Mouse (Mus musculus) liver, embryonic 18 days (tissue): ENCODE results near the gene AF366264. TPM values are rescaled to one million over a fixed set of nuclear protein-coding genes. Genes with fewer than 3 reads are reported as not detected.

ENCODE experiments used
- polyA plus RNA-seq: library from polyadenylated mRNA; depleted of rRNA; stranded (reverse); fragments of >200 nt; gene quantifications from 2 replicates; pipeline ENCODE4 v1.2.3, GENCODE M21; 2012; rRNA removed

The AF366264 gene
- not detected in 2 replicates for polyA plus RNA-seq

GRCm38 (mm10) chr8:13838289-13838688 is at the start of gene AF366264:
Gene AF366264, minus strand, starts transcription at chr8:13838389.

GRCm38 (mm10) chr8:13785250-13785763 is 52.9 kb downstream of the AF366264 start, which contains the start of gene Upf3a:
Gene Upf3a, plus strand, starts transcription at chr8:13785615.

Other genes with a start within 250 kb of the AF366264 start
- 10.9 and 14.2 TPM in 2 replicates for gene Rasa3, start 160.8 kb downstream of the AF366264 start, polyA plus RNA-seq
- gene Cfap97d2, start 132.5 kb downstream of the AF366264 start, polyA plus RNA-seq, result 0.10 TPM in 1 of 2 replicates, not detected in the other
- 25.5 and 26.4 TPM in 2 replicates for gene Cdc16, start 80.7 kb downstream of the AF366264 start, polyA plus RNA-seq
- gene Upf3a, start 52.8 kb downstream of the AF366264 start, polyA plus RNA-seq, result 7.2 and 7.9 TPM in 2 replicates
- 4.9 TPM in 2 replicates for gene Champ1, start 31.3 kb upstream of the AF366264 start, polyA plus RNA-seq
- 3.0 and 3.7 TPM in 2 replicates for gene Coprs, start 51.9 kb upstream of the AF366264 start, polyA plus RNA-seq